Mouse (Mus musculus): ENCODE results near the gene Adora3. TPM values are rescaled to one million over a fixed set of nuclear protein-coding genes. Genes with fewer than 3 reads are reported as not detected.
A peak's percentile ranks its signal among the peaks of the same experiment; 100 is the strongest.

The Adora3 gene
- polyA plus RNA-seq, 1 experiment from 2014 or later, result 0.82 TPM

GRCm38 (mm10) chr3:105929821-105930220 is 59.2 kb downstream of the Adora3 start:
- peak; percentile 69 for DNase-seq (ENCODE audit: low spot score)

GRCm38 (mm10) chr3:105931095-105931494 is 60.4 kb downstream of the Adora3 start:
- DNase-seq (ENCODE audit: low spot score), result no peak

GRCm38 (mm10) chr3:105932240-105933071 is 61.8 kb downstream of the Adora3 start, which contains the start of gene I830077J02Rik:
Gene I830077J02Rik (minus strand): TSS chr3:105932664.
- DNase-seq (ENCODE audit: low spot score), result peak; percentile 37

- no peak for DNase-seq (ENCODE audit: low spot score)
Measured at GRCm38 (mm10) chr3:105933926-105934325, 63.3 kb downstream of the Adora3 start.

GRCm38 (mm10) chr3:105935033-105935432 is 64.4 kb downstream of the Adora3 start:
- DNase-seq (ENCODE audit: low spot score), result no peak

GRCm38 (mm10) chr3:105936111-105936510 is 65.5 kb downstream of the Adora3 start:
- DNase-seq (ENCODE audit: low spot score), result no peak

GRCm38 (mm10) chr3:105951348-105951747 is 80.7 kb downstream of the Adora3 start:
- no peak for DNase-seq (ENCODE audit: low spot score)

GRCm38 (mm10) chr3:105957235-105957634 is 86.6 kb downstream of the Adora3 start:
- no peak for DNase-seq (ENCODE audit: low spot score)

GRCm38 (mm10) chr3:105958204-105958603 is 87.5 kb downstream of the Adora3 start:
- DNase-seq (ENCODE audit: low spot score), result no peak

Other genes starting within 250 kb of the Adora3 start
- 36.6 and 41.1 TPM in 2 replicates for gene Ddx20, start 183.3 kb upstream of the Adora3 start, polyA plus RNA-seq (2015; fragmentation: Nextera tagmentation; extraction: Ambion mirVana)
- 2.6 and 2.8 TPM in 2 replicates for gene Inka2, start 166.3 kb upstream of the Adora3 start, polyA plus RNA-seq (2015; fragmentation: Nextera tagmentation; extraction: Ambion mirVana)
- 207 and 222 TPM in 2 replicates for gene Rap1a, start 69.5 kb upstream of the Adora3 start, polyA plus RNA-seq (2015; fragmentation: Nextera tagmentation; extraction: Ambion mirVana)
- gene Tmigd3, start within 50 bp of the Adora3 start, polyA plus RNA-seq (2015; fragmentation: Nextera tagmentation; extraction: Ambion mirVana), result 1.4 TPM in 2 replicates
- 3.7 and 3.9 TPM in 2 replicates for gene I830077J02Rik, start 61.8 kb downstream of the Adora3 start, polyA plus RNA-seq (2015; fragmentation: Nextera tagmentation; extraction: Ambion mirVana)
- gene Wdr77, start 88.5 kb downstream of the Adora3 start, polyA plus RNA-seq (2015; fragmentation: Nextera tagmentation; extraction: Ambion mirVana), result 89.6 and 103 TPM in 2 replicates
- 612 and 654 TPM in 2 replicates for gene Atp5f1, start 89.2 kb downstream of the Adora3 start, polyA plus RNA-seq (2015; fragmentation: Nextera tagmentation; extraction: Ambion mirVana)
- 1.7 and 1.9 TPM in 2 replicates for gene Ovgp1, start 102.9 kb downstream of the Adora3 start, polyA plus RNA-seq (2015; fragmentation: Nextera tagmentation; extraction: Ambion mirVana)
- gene Pifo, start 143.8 kb downstream of the Adora3 start, polyA plus RNA-seq (2015; fragmentation: Nextera tagmentation; extraction: Ambion mirVana), result 1.2 and 1.6 TPM in 2 replicates
- gene Chil5, start 162.0 kb downstream of the Adora3 start, polyA plus RNA-seq (2015; fragmentation: Nextera tagmentation; extraction: Ambion mirVana), result 0.14 and 0.26 TPM in 2 replicates
- gene Chia1, start 242.4 kb downstream of the Adora3 start, polyA plus RNA-seq (2015; fragmentation: Nextera tagmentation; extraction: Ambion mirVana), result 0.23 and 0.62 TPM in 2 replicates